Mouse (Mus musculus): ENCODE measurements around the gene Rpl23a. TPM values are rescaled to one million over a fixed set of nuclear protein-coding genes. Genes with fewer than 3 reads are reported as not detected.

Rpl23a gene
- total and polyA plus RNA-seq, 2 experiments from 2014 or later, result 469 to 906 TPM

DNA sequence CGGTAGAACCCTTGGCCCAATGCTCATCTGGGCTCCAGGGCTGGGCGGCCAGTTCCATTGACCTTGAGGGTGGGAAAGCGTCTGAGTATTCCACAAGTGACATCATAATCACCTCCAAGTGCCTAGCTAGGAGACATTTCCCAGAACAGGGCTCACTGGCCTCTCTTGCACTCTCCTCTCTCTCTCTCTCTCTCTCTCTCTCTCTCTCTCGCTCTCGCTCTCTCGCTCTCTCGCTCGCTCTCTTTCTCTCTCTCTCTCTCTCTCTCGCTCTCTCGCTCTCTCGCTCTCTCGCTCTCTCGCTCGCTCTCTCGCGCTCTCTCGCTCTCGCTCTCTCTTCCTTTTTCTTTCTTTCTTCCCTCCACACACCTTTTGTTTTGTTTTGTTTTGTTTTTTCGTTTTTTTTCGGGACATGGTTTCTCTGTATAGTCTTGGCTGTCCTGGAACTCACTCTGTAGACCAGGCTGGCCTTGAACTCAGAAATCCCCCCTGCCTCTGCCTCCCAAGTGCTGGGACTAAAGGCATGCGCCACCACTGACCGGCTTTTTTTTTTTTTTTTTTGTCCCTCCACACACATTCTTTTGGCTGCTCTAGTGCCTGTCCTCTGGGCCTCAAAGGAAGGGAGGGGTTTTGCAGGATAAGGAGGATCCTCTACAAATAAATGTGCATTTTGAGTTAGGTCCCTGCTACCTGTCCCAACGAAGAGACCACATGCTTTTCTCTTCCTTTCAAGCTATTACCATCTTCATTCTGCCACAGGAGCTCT lies 11.9 kb upstream of the Rpl23a start:
- Histone ChIP-seq H3K27ac (no peak overlapping the region), H3K4me1 (ENCODE audit: insufficient read depth, low read length) (peaks cover 5% of the 10 kb centered on the region; the same call in 1 of the 2 replicates), H3K36me3 (ENCODE audit: insufficient read depth, low read length) (peaks cover 18% of the 10 kb centered on the region; the same call in 1 of the 2 replicates), H3K9ac (replicated peaks; ENCODE audit: low read length) (peak overlapping the region; percentile 41), H3K4me3 (ENCODE audit: low read length) (peak overlapping the region; percentile 36), H3K9me3 (ENCODE audit: low read length) (no peaks in the 10 kb centered on the region), H3K27me3 (ENCODE audit: insufficient read depth, low read length) (no peaks in the 10 kb centered on the region), H3K4me2 (ENCODE audit: low read depth, low read length) (peak overlapping the region; percentile 58)
- DNase-seq (ENCODE audit: low spot score) (no peak), ATAC-seq (0 out of 2 replicates have a peak, but pooled peaks have one; percentile 3)
- 65% methylated on average over 23 of the region's 23 CpGs for WGBS
- TF ChIP-seq CTCF (IDR thresholded peaks at IDR 0.05; ENCODE audit: low read depth), result no peak

DNA sequence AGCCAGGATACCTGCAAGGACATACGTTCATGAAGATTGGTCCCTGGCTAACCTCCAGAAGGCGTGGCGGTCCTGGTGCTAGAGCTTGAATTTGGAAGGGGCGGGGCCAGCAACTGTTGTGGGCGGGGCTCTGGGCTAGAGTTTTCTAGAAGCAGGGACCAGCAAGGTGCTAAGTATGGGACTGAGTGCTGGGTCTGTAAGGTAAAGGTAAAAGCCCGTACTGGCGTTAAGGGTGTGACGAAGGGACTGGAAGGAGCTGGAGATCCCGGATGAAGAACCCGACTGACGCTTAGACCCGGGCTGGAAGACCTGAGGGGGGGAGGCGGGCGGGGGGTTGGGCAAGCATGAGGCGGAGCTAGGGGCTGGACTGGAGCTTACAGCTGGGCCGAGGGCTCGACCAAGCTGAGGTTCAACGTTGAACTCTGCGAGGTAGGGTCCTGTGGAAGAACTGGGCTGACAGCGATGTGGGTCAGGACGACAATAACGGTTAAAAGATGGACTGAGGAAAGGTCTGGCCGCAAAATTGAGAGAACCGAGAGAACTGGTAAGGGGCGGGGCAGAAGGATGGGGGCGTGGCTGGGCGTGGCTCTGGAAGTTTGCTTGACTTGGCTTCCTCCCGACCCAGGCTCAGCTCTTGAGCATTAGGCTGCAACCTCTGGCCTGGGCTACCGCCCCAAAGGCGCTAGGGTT lies 11.2 kb upstream of the Rpl23a start:
- peak; percentile 68 for DNase-seq (ENCODE audit: low spot score)
- H3K9me3 ChIP-seq (ENCODE audit: low read length), result no peaks in the 10 kb centered on the region
- 4% methylated on average over 30 of the region's 30 CpGs for WGBS

DNA sequence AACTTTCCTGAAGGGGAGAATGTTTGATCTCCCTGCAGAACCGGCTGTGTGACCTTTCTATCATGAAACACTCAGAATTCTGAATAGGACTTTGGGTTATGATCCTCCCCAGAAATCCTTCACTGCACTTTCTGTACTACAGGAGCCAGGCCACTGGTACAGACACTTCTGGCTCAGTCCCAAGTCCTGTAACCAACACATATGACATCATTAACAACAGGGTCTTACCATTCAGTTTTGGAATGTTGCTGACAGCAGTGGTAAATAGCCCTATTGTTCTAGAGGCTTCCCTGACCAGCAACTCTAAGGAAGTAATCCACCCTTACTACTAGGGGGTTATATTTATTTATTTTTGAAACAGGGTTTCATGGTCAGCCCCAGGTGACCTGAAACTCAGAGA lies 9.7 kb upstream of the Rpl23a start, which contains the start of gene Proca1:
Proca1 (plus strand) TSS at position 280 of the 400 bp plus-strand sequence.
- H3K4me1 ChIP-seq (ENCODE audit: insufficient read depth, low read length), result peaks cover 11% of the 10 kb centered on the region; the same call in 1 of the 2 replicates
- H3K4me3 ChIP-seq (ENCODE audit: low read length), result peak within 1 kb of the TSS; percentile 36
- DNase-seq (ENCODE audit: low spot score) (no peak), ATAC-seq (no peak)
- no peak within 1 kb of the TSS for H3K9ac ChIP-seq (replicated peaks; ENCODE audit: low read length)
- no peaks in the 10 kb centered on the region for H3K9me3 ChIP-seq (ENCODE audit: low read length)
- H3K4me2 ChIP-seq (ENCODE audit: low read depth, low read length), result peak within 1 kb of the TSS; percentile 58
- H3K27ac ChIP-seq, result no peak within 1 kb of the TSS
- TF ChIP-seq CTCF (IDR thresholded peaks at IDR 0.05; ENCODE audit: low read depth), result no peak
- WGBS, result 71% methylated on average over 1 of the region's 1 CpGs
- H3K27me3 ChIP-seq (ENCODE audit: insufficient read depth, low read length), result no peaks in the 10 kb centered on the region
- peaks cover 18% of the 10 kb centered on the region; the same call in 1 of the 2 replicates for H3K36me3 ChIP-seq (ENCODE audit: insufficient read depth, low read length)

More for the DNA sequence above, 11.2 kb upstream of the Rpl23a start:
- H3K9ac ChIP-seq (replicated peaks; ENCODE audit: low read length), result peak overlapping the region; percentile 41
- TF ChIP-seq CTCF (IDR thresholded peaks at IDR 0.05; ENCODE audit: low read depth), result no peak
- no peak overlapping the region for H3K27ac ChIP-seq
- H3K4me3 ChIP-seq (ENCODE audit: low read length), result peak overlapping the region; percentile 36
- peak; percentile 71 for ATAC-seq
- peaks cover 18% of the 10 kb centered on the region; the same call in 1 of the 2 replicates for H3K36me3 ChIP-seq (ENCODE audit: insufficient read depth, low read length)
- H3K4me2 ChIP-seq (ENCODE audit: low read depth, low read length), result peak overlapping the region; percentile 58
- H3K27me3 ChIP-seq (ENCODE audit: insufficient read depth, low read length), result no peaks in the 10 kb centered on the region
- peaks cover 9% of the 10 kb centered on the region; the same call in 1 of the 2 replicates for H3K4me1 ChIP-seq (ENCODE audit: insufficient read depth, low read length)

DNA sequence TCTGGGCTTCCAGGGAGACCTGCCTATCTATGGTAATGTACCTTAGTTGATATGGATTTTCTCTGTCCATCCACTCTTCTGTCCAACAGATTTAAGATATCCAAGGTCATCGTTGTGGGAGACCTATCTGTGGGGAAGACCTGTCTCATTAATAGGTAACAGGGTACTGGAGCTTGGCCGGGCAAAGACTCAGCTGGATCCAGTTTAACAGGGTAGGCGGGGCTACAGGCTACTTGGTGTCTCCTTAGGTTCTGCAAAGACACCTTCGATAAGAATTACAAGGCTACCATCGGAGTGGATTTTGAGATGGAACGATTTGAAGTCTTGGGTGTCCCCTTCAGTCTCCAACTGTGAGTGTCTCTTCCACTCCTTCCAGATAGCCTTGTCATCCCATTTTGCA lies 6.7 kb upstream of the Rpl23a start:
- Histone ChIP-seq H3K36me3 (ENCODE audit: insufficient read depth, low read length) (peaks cover 18% of the 10 kb centered on the region; the same call in 1 of the 2 replicates), H3K4me3 (ENCODE audit: low read length) (peak overlapping the region; percentile 69; the same call in 1 of the 2 replicates), H3K4me2 (ENCODE audit: low read depth, low read length) (peak overlapping the region; percentile 72), H3K9me3 (ENCODE audit: low read length) (no peaks in the 10 kb centered on the region), H3K27me3 (ENCODE audit: insufficient read depth, low read length) (no peaks in the 10 kb centered on the region), H3K4me1 (ENCODE audit: insufficient read depth, low read length) (peaks cover 11% of the 10 kb centered on the region; the same call in 1 of the 2 replicates), H3K27ac (peak overlapping the region; percentile 95; the same call in 1 of the 2 replicates), H3K9ac (replicated peaks; ENCODE audit: low read length) (peak overlapping the region; percentile 93; the same call in 1 of the 2 replicates)
- DNase-seq (ENCODE audit: low spot score) (no peak), ATAC-seq (no peak)
- 70% methylated on average over 6 of the region's 6 CpGs for WGBS
- TF ChIP-seq CTCF (IDR thresholded peaks at IDR 0.05; ENCODE audit: low read depth), result no peak

DNA sequence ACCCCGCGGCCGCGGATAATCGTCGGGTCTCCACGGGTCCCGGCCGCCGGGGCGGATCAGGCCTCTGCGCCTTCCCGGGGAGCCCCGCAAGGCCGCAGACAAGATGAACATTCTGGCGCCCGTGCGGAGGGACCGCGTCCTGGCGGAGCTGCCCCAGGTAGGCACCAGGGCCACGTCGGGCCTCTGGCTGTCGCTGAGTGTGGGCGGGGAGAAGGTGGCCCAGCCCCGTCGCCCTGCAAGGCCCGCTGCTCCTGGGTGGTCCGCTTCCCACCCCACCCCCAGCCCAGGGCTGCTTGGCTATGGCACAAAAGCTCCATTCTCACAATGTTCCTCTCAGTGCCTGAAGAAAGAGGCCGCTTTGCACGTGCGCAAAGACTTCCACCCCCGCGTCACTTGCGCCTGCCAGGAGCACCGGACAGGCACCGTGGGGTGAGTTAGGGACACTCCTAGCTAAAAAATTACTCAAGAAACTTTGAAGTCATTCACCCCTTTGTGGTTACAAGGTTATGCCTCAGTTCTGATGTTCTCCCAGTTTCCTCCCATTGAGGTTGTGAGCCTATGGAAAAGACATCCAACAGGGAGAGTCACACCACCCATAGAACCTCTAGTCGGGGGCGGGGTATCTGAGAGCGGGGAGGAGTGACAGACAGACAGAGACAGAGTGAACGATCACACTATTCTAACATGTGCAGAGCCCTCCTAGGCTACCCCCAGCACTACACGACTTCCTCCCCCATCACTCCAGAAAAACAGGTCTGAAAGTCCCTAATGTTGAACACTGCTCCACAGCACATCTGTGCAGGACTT lies 6.1 kb upstream of the Rpl23a start:
- Histone ChIP-seq H3K4me1 (ENCODE audit: insufficient read depth, low read length) (0 out of 2 replicates have a peak, but pooled peaks cover 6% of the 10 kb centered on the region), H3K4me3 (ENCODE audit: low read length) (peak overlapping the region; percentile 69), H3K27ac (peak overlapping the region; percentile 95), H3K36me3 (ENCODE audit: insufficient read depth, low read length) (peaks cover 18% of the 10 kb centered on the region; the same call in 1 of the 2 replicates), H3K4me2 (ENCODE audit: low read depth, low read length) (peak overlapping the region; percentile 72), H3K9ac (replicated peaks; ENCODE audit: low read length) (peak overlapping the region; percentile 93), H3K9me3 (ENCODE audit: low read length) (no peaks in the 10 kb centered on the region), H3K27me3 (ENCODE audit: insufficient read depth, low read length) (no peaks in the 10 kb centered on the region)
- under 1% methylated on average over 36 of the region's 42 CpGs for WGBS
- DNase-seq (ENCODE audit: low spot score) (peak; percentile 88), ATAC-seq (peak; percentile 83)
- TF ChIP-seq CTCF (IDR thresholded peaks at IDR 0.05; ENCODE audit: low read depth), result no peak

All from hindbrain, postnatal 0 days (tissue).